Comparison of ENCODE assay signal across 31 mouse cellular contexts in the genomic region with DNA sequence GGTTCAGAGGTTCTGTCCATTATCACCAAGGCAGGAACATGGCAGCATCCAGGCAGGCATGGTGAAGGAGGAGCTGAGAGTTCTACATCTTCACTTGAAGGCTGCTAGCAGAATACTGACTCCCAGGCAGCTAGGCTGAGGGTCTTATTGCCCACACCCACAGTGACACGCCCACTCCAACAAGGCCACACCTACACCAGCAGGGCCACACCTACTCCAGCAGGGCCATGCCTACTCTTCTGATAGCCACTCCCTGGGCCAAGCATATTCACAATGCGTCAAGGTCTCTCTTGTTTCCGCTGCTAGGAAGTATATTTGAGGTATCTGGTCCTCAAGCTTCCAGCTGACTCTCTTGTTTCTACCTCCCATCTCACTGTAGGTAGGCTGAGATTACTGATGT. TPM values are rescaled to one million over a fixed set of nuclear protein-coding genes. Genes with fewer than 3 reads are reported as not detected.
A peak's percentile ranks its signal among the peaks of the same experiment; 100 is the strongest.
DNase-seq lines count a peak whose midpoint lies in the region; ATAC-seq and TF ChIP-seq lines count a peak whose summit lies in the region.
"Had no signal": no experiment of that assay in that cellular context is flagged by ENCODE, and none has a peak within 500 bp of the region (broad histone marks: within the 10 kb centered on the region; RNA-seq: fewer than 3 reads in every experiment).

No protein-coding gene starts in this region.

- H3K4me3 ChIP-seq in liver, adult 2 months (ENCODE audit: insufficient read depth, low read depth, low read length): no peak overlapping the region
- no peak overlapping the region for H3K4me3 ChIP-seq in liver, embryonic 11.5 days (ENCODE audit: low read depth, low read length)

- H3K9me3 ChIP-seq in liver, embryonic 11.5 days (ENCODE audit: control insufficient read depth, low read length): no peaks in the 10 kb centered on the region

- no peak overlapping the region for H3K4me2 ChIP-seq in liver, embryonic 11.5 days

- TF ChIP-seq CTCF in liver, adult 2 months (IDR thresholded peaks at IDR 0.05; ENCODE audit: low read depth, low read length): no peak

- peaks cover 42% of the 10 kb centered on the region for H3K4me1 ChIP-seq in liver, adult 2 months (ENCODE audit: control insufficient read depth, insufficient read depth, low read length)
- H3K4me1 ChIP-seq in liver, embryonic 11.5 days (replicated peaks; ENCODE audit: control insufficient read depth, insufficient read depth, low read length): peaks cover 12% of the 10 kb centered on the region

- no peak overlapping the region for H3K9ac ChIP-seq in liver, adult 2 months (ENCODE audit: low read depth, low read length)
- no peak overlapping the region for H3K9ac ChIP-seq in liver, embryonic 11.5 days (ENCODE audit: low read depth, low read length)

- WGBS in liver, adult 2 months: 45% methylated on average over 3 of the region's 3 CpGs
- WGBS in liver, embryonic 11.5 days: 62% methylated on average over 3 of the region's 3 CpGs

- peaks cover 34% of the 10 kb centered on the region for H3K79me2 ChIP-seq in liver, adult 2 months (ENCODE audit: control insufficient read depth, insufficient read depth, low read length)

- H3K27me3 ChIP-seq in liver, adult 2 months (ENCODE audit: control insufficient read depth, insufficient read depth, low read length): no peaks in the 10 kb centered on the region
- peaks cover 43% of the 10 kb centered on the region for H3K27me3 ChIP-seq in liver, embryonic 11.5 days (replicated peaks; ENCODE audit: control insufficient read depth, insufficient read depth, low read length)
- H3K27me3 ChIP-seq: CH12.LX, Patski had no signal

- no peak for ATAC-seq in liver, embryonic 11.5 days (replicated peaks; ENCODE audit: low FRiP score)
- ATAC-seq: activated CD4-positive, CD25-positive, alpha-beta regulatory T cell, adult 4 months; CD4-positive, CD25-positive, alpha-beta regulatory T cell, adult 4 months; Patski had no signal

- H3K27ac ChIP-seq in liver, adult 2 months (replicated peaks; ENCODE audit: insufficient read depth, low read depth, low read length): peak overlapping the region; percentile 20; the same call in 1 of the 2 replicates
- H3K27ac ChIP-seq in liver, embryonic 11.5 days (ENCODE audit: low read depth, low read length): no peak overlapping the region

- no peak for TF ChIP-seq POLR2A in liver, adult 2 months (IDR thresholded peaks at IDR 0.05; ENCODE audit: extremely low read depth, insufficient read depth, low read length)

- peak; percentile 64 for DNase-seq in liver, adult 2 months (ENCODE audit: extremely low read depth, low read depth, low spot score)
- no peak for DNase-seq in liver, embryonic 11.5 days (ENCODE audit: low spot score)
- peak; percentile 71 for DNase-seq in ES-CJ7 (ENCODE audit: low read depth, low spot score)
- peak; percentile 78 for DNase-seq in R1 (ENCODE audit: low read depth, low spot score)
- peak; percentile 60 for DNase-seq in ZHBTc4 (ENCODE audit: low read depth, low spot score)
- no peak for DNase-seq in thymus, postnatal 10 days (ENCODE audit: low spot score in 2 of 2)
- no peak for DNase-seq in ovary, adult 18-20 months (ENCODE audit: low spot score)
- DNase-seq in embryo, embryonic 9.5 days (ENCODE audit: extremely low spot score): no peak
- DNase-seq: adrenal gland, adult 2 months; adrenal gland, adult 8-10 months; adrenal gland, postnatal 10 days; adrenal gland, postnatal 14 days; adrenal gland, postnatal 25 days; adrenal gland, postnatal 36 days; B cell, adult 2 months; cerebellum, adult 11 months; cerebellum, adult 11-12 months; cerebellum, adult 18-20 months; cerebellum, adult 2 months; cerebellum, adult 8-10 months had no signal

- H3K36me3 ChIP-seq in liver, adult 2 months (ENCODE audit: control insufficient read depth, insufficient read depth, low read length): peaks cover 2% of the 10 kb centered on the region; the same call in 1 of the 2 replicates
- no peaks in the 10 kb centered on the region for H3K36me3 ChIP-seq in liver, embryonic 11.5 days (ENCODE audit: control insufficient read depth, insufficient read depth, low read length)
- H3K36me3 ChIP-seq: G1E had no signal

RNA-seq across cellular contexts. Expression of gene Shroom1, which starts 2.0 kb away (rescaled TPM):
- 12.8 and 15.4 TPM in 2 replicates for total RNA-seq in liver, adult 2 months (2014; rRNA removed)
- polyA plus RNA-seq in liver, adult 2 months (2012; rRNA removed): 36.6 and 43.4 TPM in 2 replicates
- 2.6 and 2.7 TPM in 2 replicates for polyA plus RNA-seq in liver, embryonic 11.5 days (2014; fragmentation: Nextera tagmentation; extraction: Ambion mirVana)
- total RNA-seq: CH12.LX, MEL had no signal
- polyA plus RNA-seq: CD4-positive, CD25-positive, alpha-beta regulatory T cell, adult 4 months; G1E; Patski had no signal

RNA-seq across cellular contexts. Expression of gene Gm10447, which starts 2.1 kb away (rescaled TPM):
- total RNA-seq in liver, adult 2 months (2014; rRNA removed): 0.46 and 0.60 TPM in 2 replicates
- 1.3 and 2.5 TPM in 2 replicates for polyA plus RNA-seq in liver, adult 2 months (2012; rRNA removed)
- polyA plus RNA-seq in liver, embryonic 11.5 days (2014; fragmentation: Nextera tagmentation; extraction: Ambion mirVana): 0.10 TPM in 1 of 2 replicates, not detected in the other
- total RNA-seq: adrenal gland, adult 2 months; adrenal gland, postnatal 14 days; CH12.LX; ES-E14; G1E; MEL had no signal
- polyA plus RNA-seq: adrenal gland, adult 2 months; brain, embryonic 14.5 days; C2C12; CD4-positive, CD25-positive, alpha-beta regulatory T cell, adult 4 months; cerebellum, adult 2 months; G1E; Patski had no signal

RNA-seq across cellular contexts. Expression of gene Gm9837, which starts 11.3 kb away (rescaled TPM):
- total RNA-seq in liver, adult 2 months (2014; rRNA removed): not detected in 2 replicates
- not detected in 2 replicates for polyA plus RNA-seq in liver, adult 2 months (2012; rRNA removed)
- not detected in 2 replicates for polyA plus RNA-seq in liver, embryonic 11.5 days (2014; fragmentation: Nextera tagmentation; extraction: Ambion mirVana)
- total RNA-seq: adrenal gland, adult 18-20 months; adrenal gland, adult 2 months; adrenal gland, adult 8-10 months; adrenal gland, postnatal 10 days; adrenal gland, postnatal 14 days; adrenal gland, postnatal 25 days; adrenal gland, postnatal 36 days; adrenal gland, postnatal 4 days; CH12.LX; ES-E14; MEL had no signal
- polyA plus RNA-seq: activated CD4-positive, CD25-positive, alpha-beta regulatory T cell, adult 4 months; adrenal gland, adult 2 months; brain, embryonic 14.5 days; C2C12; CD4-positive, CD25-positive, alpha-beta regulatory T cell, adult 4 months; cerebellum, adult 2 months; G1E; Patski had no signal

RNA-seq across cellular contexts. Expression of gene Gm9945, which starts 21.0 kb away (rescaled TPM):
- not detected in 2 replicates for total RNA-seq in liver, adult 2 months (2014; rRNA removed)
- not detected in 2 replicates for polyA plus RNA-seq in liver, adult 2 months (2012; rRNA removed)
- not detected in 2 replicates for polyA plus RNA-seq in liver, embryonic 11.5 days (2014; fragmentation: Nextera tagmentation; extraction: Ambion mirVana)
- total RNA-seq: adrenal gland, adult 18-20 months; adrenal gland, adult 2 months; adrenal gland, adult 8-10 months; adrenal gland, postnatal 10 days; adrenal gland, postnatal 14 days; adrenal gland, postnatal 25 days; adrenal gland, postnatal 36 days; adrenal gland, postnatal 4 days; CH12.LX; ES-E14; MEL had no signal
- polyA plus RNA-seq: activated CD4-positive, CD25-positive, alpha-beta regulatory T cell, adult 4 months; adrenal gland, adult 2 months; brain, embryonic 14.5 days; C2C12; CD4-positive, CD25-positive, alpha-beta regulatory T cell, adult 4 months; Patski had no signal

RNA-seq across cellular contexts. Expression of gene Sowaha, which starts 21.1 kb away (rescaled TPM):
- not detected in 2 replicates for total RNA-seq in liver, adult 2 months (2014; rRNA removed)
- not detected in 2 replicates for polyA plus RNA-seq in liver, adult 2 months (2012; rRNA removed)
- 1.1 and 1.5 TPM in 2 replicates for polyA plus RNA-seq in liver, embryonic 11.5 days (2014; fragmentation: Nextera tagmentation; extraction: Ambion mirVana)
- total RNA-seq: CH12.LX, MEL had no signal
- polyA plus RNA-seq: activated CD4-positive, CD25-positive, alpha-beta regulatory T cell, adult 4 months; C2C12; CD4-positive, CD25-positive, alpha-beta regulatory T cell, adult 4 months; Patski had no signal

Comparison
In these comparisons a context has a peak if more than half of its experiments do, and no peak if none do; other contexts are left out.
1. DNase-seq: peak in liver, adult 2 months (single experiment), ES-CJ7 (single experiment), R1 (single experiment) and ZHBTc4 (single experiment); none in liver, embryonic 11.5 days (single experiment), thymus, postnatal 10 days (0 of 2), ovary, adult 18-20 months (single experiment) and embryo, embryonic 9.5 days (single experiment).
2. RNA of gene Shroom1, which starts 2.0 kb away (polyA plus RNA-seq): 36.6 to 43.4 TPM in liver, adult 2 months; 2.6 to 2.7 TPM in liver, embryonic 11.5 days; every median in the first group is over 10 times any median in the second.